Mouse (Mus musculus): ENCODE measurements around the gene Phf5a.

The Phf5a gene

DNA sequence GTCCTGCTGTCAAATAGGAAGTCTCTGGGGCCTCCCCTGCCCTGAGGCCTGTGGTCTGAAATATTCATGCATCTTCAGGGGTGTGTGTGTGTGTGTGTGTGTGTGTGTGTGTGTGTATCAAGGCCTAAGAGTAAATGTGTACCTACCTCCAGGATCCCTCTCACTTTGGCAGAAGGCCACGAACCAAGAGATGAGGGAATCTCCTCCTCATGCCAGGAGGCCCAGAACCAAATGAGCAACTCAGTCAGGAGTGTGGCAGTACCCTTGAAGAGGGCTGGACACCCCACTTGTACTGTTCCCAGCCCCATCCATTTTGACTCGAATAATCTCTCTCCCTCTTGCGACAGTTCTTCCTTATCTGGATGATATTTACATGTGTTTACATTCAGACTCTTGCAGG lies 39.5 kb downstream of the Phf5a start:
- in situ Hi-C loops (cut with MboI; ENCODE audit: unreplicated experiment in 2 of 2) = loop anchor here (5.0 kb wide), 2 partner anchors 70 to 75 kb away; no protein-coding TSS in a partner anchor

DNA sequence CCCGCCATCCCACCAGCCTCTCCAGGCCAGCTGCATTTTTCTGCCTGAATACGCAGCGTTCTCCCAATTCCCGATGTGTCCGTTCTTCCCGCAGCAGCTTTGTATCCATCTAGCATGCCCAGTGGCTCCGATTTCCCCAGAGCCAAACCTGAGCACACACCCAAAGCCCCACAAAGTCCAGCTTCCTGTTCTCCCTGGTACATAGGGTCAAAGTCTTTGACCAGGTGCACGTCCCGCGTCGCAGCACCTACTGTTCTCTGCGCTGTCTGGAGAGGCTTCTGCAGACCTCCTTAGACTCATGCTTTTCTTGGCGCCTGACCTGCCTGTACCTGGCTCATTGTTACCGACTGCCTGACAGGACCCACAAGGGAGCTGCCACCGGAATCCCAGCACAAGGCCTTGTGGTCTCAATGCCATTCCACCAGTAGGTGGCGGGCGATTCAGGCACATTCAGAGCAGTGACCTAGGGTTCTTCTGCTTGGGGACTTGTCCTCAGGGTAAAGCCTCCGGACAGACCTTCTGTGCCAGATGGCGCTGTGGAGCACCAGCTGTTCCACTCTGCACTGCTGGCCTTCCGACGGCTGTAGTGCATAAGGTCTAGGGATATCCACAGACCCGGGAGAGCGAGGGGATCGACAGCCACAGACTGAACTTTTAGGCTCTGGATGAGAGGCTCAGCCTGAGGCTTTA lies 40.4 kb downstream of the Phf5a start:
- in situ Hi-C loops (cut with MboI; ENCODE audit: unreplicated experiment in 2 of 2) = loop anchor here (5.0 kb wide), 2 partner anchors 71 to 76 kb away; no protein-coding TSS in a partner anchor

DNA sequence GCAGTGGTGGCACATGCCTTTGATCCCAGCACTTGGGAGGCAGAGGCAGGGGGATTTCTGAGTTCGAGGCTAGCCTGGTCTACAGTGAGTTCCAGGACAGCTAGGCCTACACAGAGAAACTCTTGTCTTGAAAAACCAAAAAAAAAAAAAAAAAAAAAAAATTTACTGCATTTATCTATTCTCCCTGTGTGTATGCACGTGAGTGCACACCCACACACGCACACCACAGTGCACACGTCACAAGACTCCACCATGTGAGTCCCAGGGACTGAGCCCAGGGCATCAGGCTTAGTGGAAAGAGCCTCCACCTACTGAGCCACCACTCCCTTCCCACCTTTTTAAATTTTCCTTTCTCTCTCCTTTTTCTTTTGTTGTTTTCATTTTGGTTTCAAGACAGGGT lies 41.2 kb downstream of the Phf5a start:
- in situ Hi-C loops (cut with MboI; ENCODE audit: unreplicated experiment in 2 of 2) = loop anchor here (5.0 kb wide), 2 partner anchors 72 to 77 kb away; no protein-coding TSS in a partner anchor

DNA sequence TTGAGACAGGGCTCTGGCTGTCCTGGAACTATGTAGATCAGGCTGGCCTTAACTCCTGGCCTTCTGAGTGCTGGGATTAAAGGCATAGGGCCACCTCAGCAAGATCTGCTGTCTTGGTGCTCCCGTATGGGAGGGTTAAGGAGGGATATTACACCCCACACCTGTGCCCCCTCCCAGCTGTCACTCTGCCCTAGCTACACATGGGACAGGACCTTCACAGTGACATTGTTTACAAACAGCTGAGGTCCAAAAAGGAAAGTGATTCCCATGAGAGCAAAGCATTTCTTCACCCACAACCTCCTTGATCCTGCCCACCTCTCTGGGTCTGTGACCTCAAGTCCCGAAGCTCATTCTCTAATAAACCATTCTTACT lies 42.5 kb downstream of the Phf5a start:
- in situ Hi-C loops (cut with MboI; ENCODE audit: unreplicated experiment in 2 of 2) = no loop called here

DNA sequence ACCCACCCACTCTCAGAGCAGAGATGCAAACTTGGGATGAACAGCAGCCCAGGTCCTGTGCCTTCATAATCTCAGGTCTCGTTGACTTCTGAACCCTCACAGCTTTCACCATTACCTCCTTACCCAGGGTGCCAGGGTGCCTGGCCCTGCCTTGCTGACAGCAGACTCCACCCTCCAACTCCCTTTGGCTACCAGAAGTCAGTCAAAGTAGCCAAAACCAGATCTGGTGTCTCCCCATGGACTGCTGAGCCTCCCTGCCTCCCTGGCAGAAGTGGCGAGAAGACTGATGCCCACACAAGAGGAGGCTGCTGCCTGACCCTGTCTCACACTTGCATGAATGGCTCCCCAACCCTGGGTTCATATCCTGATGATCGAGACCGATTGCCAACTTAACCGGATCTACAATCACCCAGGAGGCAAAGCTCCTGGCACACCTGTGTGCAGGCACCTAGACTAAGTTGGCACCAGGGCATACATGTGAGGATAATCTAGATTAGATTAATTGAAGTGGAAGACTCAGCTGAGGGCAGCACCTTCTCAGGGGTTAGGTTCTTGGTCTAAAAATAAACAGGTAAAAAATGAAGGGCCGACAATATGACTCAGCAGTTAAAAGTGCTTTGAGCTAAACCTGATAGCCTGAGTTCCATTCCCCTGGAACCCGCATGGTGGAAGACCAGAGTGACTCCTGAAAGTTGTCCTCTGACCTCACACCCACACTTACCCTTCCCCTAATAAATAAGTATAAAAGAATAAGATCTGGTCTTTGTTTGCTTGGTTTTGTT lies 43.1 kb downstream of the Phf5a start:
- in situ Hi-C loops (cut with MboI; ENCODE audit: unreplicated experiment in 2 of 2) = no loop called here

DNA sequence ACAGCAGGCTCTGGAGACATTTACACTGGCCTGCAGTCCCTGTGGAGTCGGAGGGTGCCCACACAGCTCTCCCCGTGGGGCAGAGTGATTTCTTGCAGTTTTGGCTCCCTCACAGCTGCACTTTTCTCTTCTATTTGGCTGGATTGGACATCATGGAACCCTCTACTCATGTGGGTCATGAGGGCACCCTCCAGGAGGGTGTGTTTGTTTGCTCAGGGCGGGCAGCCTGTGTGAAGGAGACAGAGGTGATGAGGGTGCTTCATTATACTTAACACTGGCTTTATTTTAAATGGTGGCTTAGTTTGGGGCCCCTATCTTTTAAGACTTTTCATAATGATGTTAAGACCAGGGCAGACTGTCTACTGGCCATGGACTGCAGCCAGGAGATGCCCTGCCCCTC lies 46.9 kb downstream of the Phf5a start:
- in situ Hi-C loops (cut with MboI; ENCODE audit: unreplicated experiment in 2 of 2) = no loop called here

DNA sequence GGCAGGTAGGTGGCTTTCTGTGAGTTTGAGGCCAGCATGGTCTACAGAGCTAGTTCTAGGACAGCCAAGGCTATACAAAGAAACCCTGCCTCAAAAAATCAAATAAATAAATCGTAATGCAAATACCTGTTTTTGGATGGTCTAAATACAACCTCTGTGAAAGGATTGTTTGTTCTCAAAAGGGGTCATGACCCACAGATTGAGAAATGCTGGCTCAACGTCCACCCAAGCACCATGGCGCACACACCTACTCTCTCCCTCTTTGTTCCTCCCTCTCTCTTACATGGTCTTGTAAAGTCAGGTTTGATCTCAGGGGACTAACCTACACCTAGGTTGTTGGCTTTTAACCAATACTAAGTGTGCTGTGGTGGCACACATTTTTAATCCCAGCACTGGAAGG lies 49.1 kb downstream of the Phf5a start:
- in situ Hi-C loops (cut with MboI; ENCODE audit: unreplicated experiment in 2 of 2) = no loop called here

DNA sequence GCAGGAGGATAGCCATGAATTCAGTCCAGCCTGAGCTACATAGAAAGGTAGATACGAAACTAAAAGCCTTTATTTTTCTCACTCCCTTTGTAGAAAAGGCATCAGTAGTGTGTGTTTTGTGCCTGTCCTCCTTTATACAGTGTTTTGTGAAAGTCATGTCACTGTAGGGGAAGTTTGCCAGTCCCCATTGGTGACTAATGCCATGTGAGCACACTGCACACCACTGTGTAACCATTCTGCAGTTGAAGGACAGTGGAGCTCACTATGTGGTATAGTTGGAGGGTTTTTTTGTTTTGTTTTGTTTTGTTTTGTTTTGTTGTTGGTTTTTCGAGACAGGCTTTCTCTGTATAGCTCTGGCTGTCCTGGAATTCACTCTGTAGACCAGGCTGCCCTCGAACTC lies 53.3 kb downstream of the Phf5a start:
- in situ Hi-C loops (cut with MboI; ENCODE audit: unreplicated experiment in 2 of 2) = no loop called here

DNA sequence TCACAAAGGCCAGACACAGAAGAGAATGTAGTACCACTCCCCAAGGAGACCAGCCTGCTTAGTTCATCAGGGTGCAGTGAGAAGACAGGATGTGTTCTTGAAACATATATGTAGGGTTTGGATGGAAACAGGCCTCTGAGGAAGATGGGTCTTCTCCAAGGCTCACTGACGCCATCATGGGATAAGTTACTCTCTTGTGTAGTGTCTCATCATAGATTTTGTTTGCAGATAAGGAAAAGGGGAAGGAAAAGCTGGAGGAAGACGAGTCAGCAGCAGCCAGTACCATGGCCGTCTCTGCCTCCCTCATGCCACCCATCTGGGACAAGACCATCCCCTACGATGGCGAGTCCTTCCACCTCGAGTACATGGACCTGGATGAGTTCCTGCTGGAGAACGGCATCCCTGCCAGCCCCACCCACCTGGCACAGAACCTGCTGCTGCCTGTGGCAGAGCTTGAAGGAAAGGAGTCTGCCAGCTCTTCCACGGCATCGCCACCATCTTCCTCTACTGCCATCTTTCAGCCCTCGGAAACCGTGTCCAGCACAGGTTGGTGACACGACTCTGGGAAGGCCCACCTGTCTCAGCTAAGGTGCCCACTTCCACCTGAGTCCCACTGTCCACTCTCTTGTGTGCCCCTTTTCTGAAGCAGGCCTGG lies 56.9 kb downstream of the Phf5a start:
- in situ Hi-C loops (cut with MboI; ENCODE audit: unreplicated experiment in 2 of 2) = loop anchor here in 1 of 2 experiments (5.0 kb wide), 1 partner anchor 47 kb away; no protein-coding TSS in a partner anchor

All from v-Abl transformed pro-B cells (cell line).